ENCODE assay signal across 9 mouse cellular contexts in genomic region chr11:69754701-69755100, GRCm38 (mm10). TPM values are rescaled to one million over a fixed set of nuclear protein-coding genes. Genes with fewer than 3 reads are reported as not detected.
DNase-seq lines count a peak whose midpoint lies in the region; ATAC-seq and TF ChIP-seq lines count a peak whose summit lies in the region.
"Had no signal": no experiment of that assay in that cellular context is flagged by ENCODE, and none has a peak within 500 bp of the region (broad histone marks: within the 10 kb centered on the region; RNA-seq: fewer than 3 reads in every experiment).

No protein-coding gene starts in this region.

- H3K27me3 ChIP-seq in heart, adult 2 months (ENCODE audit: control insufficient read depth, insufficient read depth, low read length) = no peaks in the 10 kb centered on the region
- no peaks in the 10 kb centered on the region for H3K27me3 ChIP-seq in heart, embryonic 11.5 days (ENCODE audit: control insufficient read depth, insufficient read depth, low read length)
- H3K27me3 ChIP-seq in kidney, embryonic 15.5 days = no peaks in the 10 kb centered on the region
- H3K27me3 ChIP-seq in midbrain, embryonic 13.5 days = no peaks in the 10 kb centered on the region
- H3K27me3 ChIP-seq: lung, embryonic 15.5 days had no signal

- peaks cover 4% of the 10 kb centered on the region for H3K4me1 ChIP-seq in heart, adult 2 months (ENCODE audit: control insufficient read depth, insufficient read depth, low read length)
- peaks cover 40% of the 10 kb centered on the region for H3K4me1 ChIP-seq in heart, embryonic 11.5 days (ENCODE audit: control insufficient read depth, insufficient read depth, low read length)
- H3K4me1 ChIP-seq in kidney, embryonic 15.5 days = peaks cover 45% of the 10 kb centered on the region
- H3K4me1 ChIP-seq in midbrain, embryonic 13.5 days (replicated peaks) = peaks cover 69% of the 10 kb centered on the region

- intact Hi-C loops in heart, adult 2 months (cut with DNase I) = loop anchor here (1.0 to 2.0 kb wide), 2 partner anchors 72 to 100 kb away; partner anchors contain the start of genes Senp3 and Sox15

- peaks cover 13% of the 10 kb centered on the region for H3K36me3 ChIP-seq in heart, adult 2 months (ENCODE audit: control insufficient read depth, insufficient read depth, low read length)
- no peaks in the 10 kb centered on the region for H3K36me3 ChIP-seq in heart, embryonic 11.5 days (ENCODE audit: control insufficient read depth, insufficient read depth, low read length)
- H3K36me3 ChIP-seq in kidney, embryonic 15.5 days = no peaks in the 10 kb centered on the region
- no peaks in the 10 kb centered on the region for H3K36me3 ChIP-seq in midbrain, embryonic 13.5 days
- H3K36me3 ChIP-seq: lung, embryonic 15.5 days had no signal

- H3K9ac ChIP-seq in heart, adult 2 months (ENCODE audit: low read depth, low read length) = no peak overlapping the region
- H3K9ac ChIP-seq in heart, embryonic 11.5 days (ENCODE audit: low read depth, low read length) = no peak overlapping the region
- no peak overlapping the region for H3K9ac ChIP-seq in kidney, embryonic 15.5 days
- H3K9ac ChIP-seq in midbrain, embryonic 13.5 days (replicated peaks) = no peak overlapping the region
- H3K9ac ChIP-seq: lung, embryonic 15.5 days had no signal

- peak; percentile 87 for TF ChIP-seq CTCF in heart, adult 2 months (IDR thresholded peaks at IDR 0.05)

- H3K9me3 ChIP-seq in heart, embryonic 11.5 days (replicated peaks; ENCODE audit: control insufficient read depth, low read length) = no peaks in the 10 kb centered on the region
- H3K9me3 ChIP-seq in kidney, embryonic 15.5 days (replicated peaks) = no peaks in the 10 kb centered on the region
- H3K9me3 ChIP-seq in midbrain, embryonic 13.5 days = no peaks in the 10 kb centered on the region
- H3K9me3 ChIP-seq: lung, embryonic 15.5 days had no signal

- no peak overlapping the region; the same call in 1 of the 2 replicates for H3K4me2 ChIP-seq in heart, embryonic 11.5 days
- peak overlapping the region; percentile 49 for H3K4me2 ChIP-seq in kidney, embryonic 15.5 days
- H3K4me2 ChIP-seq in midbrain, embryonic 13.5 days (replicated peaks) = peak overlapping the region; percentile 84

- H3K27ac ChIP-seq in heart, adult 2 months = peak overlapping the region; percentile 4; the same call in 1 of the 2 replicates
- H3K27ac ChIP-seq in heart, embryonic 11.5 days (ENCODE audit: low read depth, low read length) = no peak overlapping the region
- no peak overlapping the region for H3K27ac ChIP-seq in kidney, embryonic 15.5 days
- no peak overlapping the region for H3K27ac ChIP-seq in midbrain, embryonic 13.5 days
- H3K27ac ChIP-seq: lung, embryonic 15.5 days had no signal

- WGBS in heart, adult 2 months = 18% methylated on average over 3 of the region's 3 CpGs
- 50% methylated on average over 3 of the region's 3 CpGs for WGBS in heart, embryonic 11.5 days (ENCODE audit: insufficient replicate concordance)
- WGBS in kidney, embryonic 15.5 days = 52% methylated on average over 3 of the region's 3 CpGs
- 56% methylated on average over 3 of the region's 3 CpGs for WGBS in midbrain, embryonic 13.5 days

- ATAC-seq in heart, embryonic 11.5 days (replicated peaks; ENCODE audit: insufficient number of reproducible peaks, low FRiP score, low TSS enrichment) = no peak
- no peak for ATAC-seq in kidney, embryonic 15.5 days (replicated peaks; ENCODE audit: low FRiP score)
- no peak for ATAC-seq in midbrain, embryonic 13.5 days

- H3K79me2 ChIP-seq in heart, adult 2 months (replicated peaks; ENCODE audit: control insufficient read depth, insufficient read depth, low read length) = peaks cover 2% of the 10 kb centered on the region; the same call in 1 of the 2 replicates

- H3K4me3 ChIP-seq in heart, adult 2 months = no peak overlapping the region
- no peak overlapping the region for H3K4me3 ChIP-seq in heart, embryonic 11.5 days (ENCODE audit: low read depth, low read length)
- H3K4me3 ChIP-seq in kidney, embryonic 15.5 days (replicated peaks) = peak overlapping the region; percentile 0; the same call in 1 of the 2 replicates
- H3K4me3 ChIP-seq in midbrain, embryonic 13.5 days (replicated peaks) = peak overlapping the region; percentile 20
- H3K4me3 ChIP-seq: lung, embryonic 15.5 days had no signal

- no peak for TF ChIP-seq EP300 in heart, adult 2 months (IDR thresholded peaks at IDR 0.05; ENCODE audit: insufficient read depth, low read depth, low read length)

- TF ChIP-seq POLR2A in heart, adult 2 months (IDR thresholded peaks at IDR 0.05; ENCODE audit: insufficient read depth, low read depth, low read length) = no peak

- no peak for DNase-seq in heart, adult 2 months
- DNase-seq in ES-CJ7 (ENCODE audit: low read depth, low spot score) = peak; percentile 74
- DNase-seq in embryo, embryonic 11.5 days (ENCODE audit: low read depth, low spot score) = peak; percentile 36
- no peak for DNase-seq in spleen, adult 18-20 months
- DNase-seq in left cerebral cortex, adult 11 months (ENCODE audit: low spot score) = no peak

RNA-seq across cellular contexts. Expression of gene Polr2a, which starts 3.7 kb away (rescaled TPM):
- 10 to 100 TPM; 25.3 to 30.4 TPM for total RNA-seq in heart, adult 2 months (2021)
- 15.6 and 20.2 TPM in 2 replicates for polyA plus RNA-seq in heart, adult 2 months (2012; rRNA removed)
- polyA plus RNA-seq in heart, embryonic 11.5 days (2014; fragmentation: Nextera tagmentation; extraction: Ambion mirVana) = 29.0 and 36.7 TPM in 2 replicates
- 29.9 and 31.1 TPM in 2 replicates for polyA plus RNA-seq in kidney, embryonic 15.5 days (2015; fragmentation: Nextera tagmentation; extraction: Ambion mirVana)
- polyA plus RNA-seq in midbrain, embryonic 13.5 days (2015; fragmentation: Nextera tagmentation; extraction: Ambion mirVana) = 22.7 and 24.9 TPM in 2 replicates

RNA-seq across cellular contexts. Expression of gene Slc35g3, which starts 7.1 kb away (rescaled TPM):
- total RNA-seq in heart, adult 2 months (2021) = not detected
- 0.35 TPM in 1 of 2 replicates, not detected in the other for polyA plus RNA-seq in heart, adult 2 months (2012; rRNA removed)
- polyA plus RNA-seq in heart, embryonic 11.5 days (2014; fragmentation: Nextera tagmentation; extraction: Ambion mirVana) = 0.10 TPM in 1 of 2 replicates, not detected in the other
- polyA plus RNA-seq in kidney, embryonic 15.5 days (2015; fragmentation: Nextera tagmentation; extraction: Ambion mirVana) = 0.27 and 0.36 TPM in 2 replicates
- 0.31 TPM in 1 of 2 replicates, not detected in the other for polyA plus RNA-seq in midbrain, embryonic 13.5 days (2015; fragmentation: Nextera tagmentation; extraction: Ambion mirVana)

RNA-seq across cellular contexts. Expression of gene Zbtb4, which starts 11.0 kb away (rescaled TPM):
- total RNA-seq in heart, adult 2 months (2021) = 10 to 100 TPM; 42.9 to 47.9 TPM
- 19.8 and 25.4 TPM in 2 replicates for polyA plus RNA-seq in heart, adult 2 months (2012; rRNA removed)
- 2.1 and 3.1 TPM in 2 replicates for polyA plus RNA-seq in heart, embryonic 11.5 days (2014; fragmentation: Nextera tagmentation; extraction: Ambion mirVana)
- polyA plus RNA-seq in kidney, embryonic 15.5 days (2015; fragmentation: Nextera tagmentation; extraction: Ambion mirVana) = 1.9 and 2.8 TPM in 2 replicates
- polyA plus RNA-seq in midbrain, embryonic 13.5 days (2015; fragmentation: Nextera tagmentation; extraction: Ambion mirVana) = 2.9 and 3.2 TPM in 2 replicates

RNA-seq across cellular contexts. Expression of gene Chrnb1, which starts 41.0 kb away (rescaled TPM):
- 1 to 10 TPM; 4.1 TPM for total RNA-seq in heart, adult 2 months (2021)
- polyA plus RNA-seq in heart, adult 2 months (2012; rRNA removed) = 10.3 and 16.4 TPM in 2 replicates
- polyA plus RNA-seq in heart, embryonic 11.5 days (2014; fragmentation: Nextera tagmentation; extraction: Ambion mirVana) = 3.7 and 4.5 TPM in 2 replicates
- 11.4 and 12.3 TPM in 2 replicates for polyA plus RNA-seq in kidney, embryonic 15.5 days (2015; fragmentation: Nextera tagmentation; extraction: Ambion mirVana)
- polyA plus RNA-seq in midbrain, embryonic 13.5 days (2015; fragmentation: Nextera tagmentation; extraction: Ambion mirVana) = 0.83 and 0.85 TPM in 2 replicates

RNA-seq across cellular contexts. Expression of gene Fgf11, which starts 47.0 kb away (rescaled TPM):
- 1 to 10 TPM; 1.9 to 2.5 TPM for total RNA-seq in heart, adult 2 months (2021)
- 3.3 and 4.3 TPM in 2 replicates for polyA plus RNA-seq in heart, adult 2 months (2012; rRNA removed)
- 1.5 and 2.5 TPM in 2 replicates for polyA plus RNA-seq in heart, embryonic 11.5 days (2014; fragmentation: Nextera tagmentation; extraction: Ambion mirVana)
- 2.0 and 2.5 TPM in 2 replicates for polyA plus RNA-seq in kidney, embryonic 15.5 days (2015; fragmentation: Nextera tagmentation; extraction: Ambion mirVana)
- polyA plus RNA-seq in midbrain, embryonic 13.5 days (2015; fragmentation: Nextera tagmentation; extraction: Ambion mirVana) = 3.4 and 4.4 TPM in 2 replicates

Comparison
In these comparisons a context has a peak if more than half of its experiments do, and no peak if none do; other contexts are left out.
1. DNase-seq: peak in ES-CJ7 (single experiment) and embryo, embryonic 11.5 days (single experiment); none in heart, adult 2 months (0 of 2), spleen, adult 18-20 months (0 of 2) and left cerebral cortex, adult 11 months (single experiment).
2. H3K4me3 ChIP-seq: peak in kidney, embryonic 15.5 days (single experiment) and midbrain, embryonic 13.5 days (single experiment); none in heart, adult 2 months (single experiment) and heart, embryonic 11.5 days (single experiment).